Mouse (Mus musculus) limb, embryonic 10.5 days (tissue): ENCODE results near the gene Phlda2. TPM values are rescaled to one million over a fixed set of nuclear protein-coding genes. Genes with fewer than 3 reads are reported as not detected.

Source experiments
- DNase-seq: peaks from one replicate; pipeline ENCODE4 v3.0.0-alpha.2; 2017; ENCODE audit warnings: low spot score
- H3K27ac ChIP-seq: fragments of 300-500 bp; sonication (generic); 2 replicates; pipeline ENCODE4 v1.5.1; 2016; ENCODE audit warnings: mild to moderate bottlenecking
- H3K27me3 ChIP-seq: fragments of 300-500 bp; sonication (generic); 2 replicates; pipeline ENCODE4 v1.6.1; 2016; ENCODE audit warnings: low read depth, mild to moderate bottlenecking; ENCODE audit not compliant: poor library complexity, severe bottlenecking
- H3K36me3 ChIP-seq: fragments of 300-500 bp; sonication (generic); 2 replicates; pipeline ENCODE4 v1.6.1; 2016; ENCODE audit warnings: mild to moderate bottlenecking, moderate library complexity
- H3K4me1 ChIP-seq: fragments of 300-500 bp; sonication (generic); 2 replicates; pipeline ENCODE4 v1.6.1; 2016
- H3K4me3 ChIP-seq: fragments of 300-500 bp; sonication (generic); 2 replicates; pipeline ENCODE4 v1.5.1; 2016; ENCODE audit warnings: mild to moderate bottlenecking, moderate library complexity
- H3K9me3 ChIP-seq: fragments of 300-500 bp; sonication (generic); replicated peaks from 2 replicates; pipeline ENCODE4 v1.6.1; 2016; ENCODE audit warnings: mild to moderate bottlenecking
- WGBS: fragments of 180-500 bp; shearing (Covaris S2); methylation state at CpG from one replicate; pipeline ENCODE4 v1.1.7; 2016; 5-methylcytosine and 5-hydroxymethylcytosine counted together
- polyA plus RNA-seq: library from polyadenylated mRNA; unstranded; fragments of >200 nt; fragmentation: Nextera tagmentation; extraction: Ambion mirVana; gene quantifications from 2 replicates; pipeline ENCODE4 v1.2.1, GENCODE M21; 2016

Gene Phlda2
- polyA plus RNA-seq, 1 experiment from 2014 or later = 2.6 TPM

- Histone ChIP-seq H3K27ac (no peak overlapping the region), H3K4me1 (no peaks in the 10 kb centered on the region), H3K36me3 (peaks cover 70% of the 10 kb centered on the region), H3K4me3 (no peak overlapping the region), H3K27me3 (no peaks in the 10 kb centered on the region), H3K9me3 (no peaks in the 10 kb centered on the region)
- no peak for DNase-seq
- WGBS = 95% methylated on average over 10 of the region's 10 CpGs
These were observed 10.9 kb upstream of the Phlda2 start for GRCm38 (mm10) chr7:143513763-143514415.

GRCm38 (mm10) chr7:143511335-143511712, 8.4 kb upstream of the Phlda2 start:
- no peaks in the 10 kb centered on the region for H3K27me3 ChIP-seq
- no peak overlapping the region for H3K27ac ChIP-seq
- no peaks in the 10 kb centered on the region for H3K9me3 ChIP-seq
- H3K36me3 ChIP-seq = peaks cover 45% of the 10 kb centered on the region
- no peak overlapping the region for H3K4me3 ChIP-seq
- H3K4me1 ChIP-seq = no peaks in the 10 kb centered on the region
- no peak for DNase-seq

GRCm38 (mm10) chr7:143510593-143511334, 7.8 kb upstream of the Phlda2 start:
- Histone ChIP-seq H3K27me3 (no peaks in the 10 kb centered on the region), H3K36me3 (peaks cover 39% of the 10 kb centered on the region), H3K9me3 (no peaks in the 10 kb centered on the region), H3K4me3 (no peak overlapping the region), H3K27ac (no peak overlapping the region), H3K4me1 (no peaks in the 10 kb centered on the region)
- DNase-seq = no peak
- WGBS = 91% methylated on average over 3 of the region's 3 CpGs

GRCm38 (mm10) chr7:143509566-143509965, 6.6 kb upstream of the Phlda2 start:
- WGBS = 85% methylated on average over 1 of the region's 1 CpGs

GRCm38 (mm10) chr7:143506675-143507074, 3.7 kb upstream of the Phlda2 start:
- peak; percentile 58 for DNase-seq
- Histone ChIP-seq H3K36me3 (no peaks in the 10 kb centered on the region), H3K4me1 (peaks cover 12% of the 10 kb centered on the region), H3K27me3 (peaks cover 37% of the 10 kb centered on the region), H3K27ac (no peak overlapping the region), H3K4me3 (no peak overlapping the region), H3K9me3 (no peaks in the 10 kb centered on the region)
- WGBS = 30% methylated on average over 7 of the region's 7 CpGs

More at GRCm38 (mm10) chr7:143509566-143509965, 6.6 kb upstream of the Phlda2 start:
- Histone ChIP-seq H3K9me3 (no peaks in the 10 kb centered on the region), H3K27ac (no peak overlapping the region), H3K36me3 (peaks cover 27% of the 10 kb centered on the region), H3K4me1 (no peaks in the 10 kb centered on the region), H3K4me3 (no peak overlapping the region), H3K27me3 (peaks cover 8% of the 10 kb centered on the region)
- no peak for DNase-seq

- WGBS = 66% methylated on average over 7 of the region's 7 CpGs
These were observed 3.3 kb upstream of the Phlda2 start for GRCm38 (mm10) chr7:143506271-143506670.

GRCm38 (mm10) chr7:143505823-143506222, 2.9 kb upstream of the Phlda2 start:
- H3K36me3 ChIP-seq = no peaks in the 10 kb centered on the region
- 28% methylated on average over 11 of the region's 11 CpGs for WGBS
- DNase-seq = peak; percentile 81
- no peaks in the 10 kb centered on the region for H3K9me3 ChIP-seq
- H3K27me3 ChIP-seq = peaks cover 46% of the 10 kb centered on the region
- H3K4me3 ChIP-seq = no peak overlapping the region
- no peak overlapping the region for H3K27ac ChIP-seq
- H3K4me1 ChIP-seq = peaks cover 17% of the 10 kb centered on the region

More at GRCm38 (mm10) chr7:143506271-143506670, 3.3 kb upstream of the Phlda2 start:
- no peaks in the 10 kb centered on the region for H3K9me3 ChIP-seq
- H3K36me3 ChIP-seq = no peaks in the 10 kb centered on the region
- H3K27me3 ChIP-seq = peaks cover 41% of the 10 kb centered on the region
- H3K4me3 ChIP-seq = no peak overlapping the region
- H3K4me1 ChIP-seq = peaks cover 16% of the 10 kb centered on the region
- DNase-seq = no peak
- H3K27ac ChIP-seq = no peak overlapping the region

GRCm38 (mm10) chr7:143505411-143505810, 2.5 kb upstream of the Phlda2 start:
- Histone ChIP-seq H3K4me3 (no peak overlapping the region), H3K36me3 (no peaks in the 10 kb centered on the region), H3K27ac (no peak overlapping the region), H3K4me1 (peaks cover 17% of the 10 kb centered on the region), H3K27me3 (peaks cover 50% of the 10 kb centered on the region), H3K9me3 (no peaks in the 10 kb centered on the region)
- WGBS = 90% methylated on average over 2 of the region's 2 CpGs
- DNase-seq = no peak

GRCm38 (mm10) chr7:143503926-143504325, 976 bp upstream of the Phlda2 start:
- WGBS = 87% methylated on average over 6 of the region's 6 CpGs
- Histone ChIP-seq H3K4me3 (no peak overlapping the region), H3K9me3 (no peaks in the 10 kb centered on the region), H3K27ac (no peak overlapping the region), H3K27me3 (peaks cover 65% of the 10 kb centered on the region), H3K4me1 (peaks cover 17% of the 10 kb centered on the region), H3K36me3 (no peaks in the 10 kb centered on the region)
- no peak for DNase-seq

GRCm38 (mm10) chr7:143501643-143502417, 1.1 kb downstream of the Phlda2 start:
- H3K27ac ChIP-seq = peak overlapping the region; percentile 4; the same call in 1 of the 2 replicates
- H3K4me3 ChIP-seq = peak overlapping the region; percentile 55
- H3K27me3 ChIP-seq = peaks cover 67% of the 10 kb centered on the region
- no peaks in the 10 kb centered on the region for H3K9me3 ChIP-seq
- H3K4me1 ChIP-seq = peaks cover 17% of the 10 kb centered on the region
- no peaks in the 10 kb centered on the region for H3K36me3 ChIP-seq
- 5% methylated on average over 55 of the region's 55 CpGs for WGBS
- DNase-seq = peak; percentile 70

- WGBS = 22% methylated on average over 2 of the region's 2 CpGs
- no peak overlapping the region for H3K4me3 ChIP-seq
These were observed 2.0 kb downstream of the Phlda2 start for GRCm38 (mm10) chr7:143500912-143501311.

GRCm38 (mm10) chr7:143498584-143498983, 4.4 kb downstream of the Phlda2 start:
- H3K36me3 ChIP-seq = no peaks in the 10 kb centered on the region
- no peak overlapping the region for H3K4me3 ChIP-seq
- H3K4me1 ChIP-seq = peaks cover 17% of the 10 kb centered on the region
- H3K9me3 ChIP-seq = no peaks in the 10 kb centered on the region
- 90% methylated on average over 4 of the region's 4 CpGs for WGBS
- peaks cover 48% of the 10 kb centered on the region for H3K27me3 ChIP-seq
- no peak for DNase-seq
- no peak overlapping the region for H3K27ac ChIP-seq

More at GRCm38 (mm10) chr7:143500912-143501311, 2.0 kb downstream of the Phlda2 start:
- Histone ChIP-seq H3K36me3 (no peaks in the 10 kb centered on the region), H3K27me3 (peaks cover 67% of the 10 kb centered on the region), H3K4me1 (peaks cover 17% of the 10 kb centered on the region), H3K9me3 (no peaks in the 10 kb centered on the region), H3K27ac (no peak overlapping the region)
- DNase-seq = no peak
